Mouse (Mus musculus) neural tube, embryonic 12.5 days (tissue): ENCODE data around the gene Igfbp7. TPM values are rescaled to one million over a fixed set of nuclear protein-coding genes. Genes with fewer than 3 reads are reported as not detected.

Experiments used
- ATAC-seq: fragments of 200-750 bp; cut with Nextera tagmentation; 2 replicates; pipeline ENCODE4 v1.8.0; 2017; ENCODE audit warnings: low read depth, mild to moderate bottlenecking, moderate TSS enrichment, moderate library complexity; ENCODE audit not compliant: low FRiP score
- H3K27ac ChIP-seq: fragments of 300-500 bp; sonication (generic); 2 replicates; pipeline ENCODE4 v1.5.1; 2016
- H3K27me3 ChIP-seq: fragments of 300-500 bp; sonication (generic); replicated peaks from 2 replicates; pipeline ENCODE4 v1.6.1; 2016; ENCODE audit warnings: mild to moderate bottlenecking
- H3K36me3 ChIP-seq: fragments of 300-500 bp; sonication (generic); 2 replicates; pipeline ENCODE4 v1.6.1; 2016; ENCODE audit warnings: mild to moderate bottlenecking
- H3K4me1 ChIP-seq: fragments of 300-500 bp; sonication (generic); 2 replicates; pipeline ENCODE4 v1.6.1; 2016
- H3K4me2 ChIP-seq: fragments of 300-500 bp; sonication (generic); replicated peaks from 2 replicates; pipeline ENCODE4 v1.6.1; 2016; ENCODE audit warnings: mild to moderate bottlenecking
- H3K4me3 ChIP-seq: fragments of 300-500 bp; sonication (generic); 2 replicates; pipeline ENCODE4 v1.5.1; 2016
- H3K9ac ChIP-seq: fragments of 300-500 bp; sonication (generic); 2 replicates; pipeline ENCODE4 v1.6.1; 2016; ENCODE audit warnings: mild to moderate bottlenecking
- H3K9me3 ChIP-seq: fragments of 300-500 bp; sonication (generic); 2 replicates; pipeline ENCODE4 v1.6.1; 2016; ENCODE audit warnings: mild to moderate bottlenecking
- WGBS: fragments of 180-500 bp; shearing (Covaris S2); methylation state at CpG from one replicate; pipeline ENCODE4 v1.1.7; 2016; 5-methylcytosine and 5-hydroxymethylcytosine counted together
- polyA plus RNA-seq: library from polyadenylated mRNA; unstranded; fragments of >200 nt; fragmentation: Nextera tagmentation; extraction: Ambion mirVana; gene quantifications from 2 replicates; pipeline ENCODE4 v1.2.1, GENCODE M21; 2016

Gene Igfbp7
- polyA plus RNA-seq, 1 experiment from 2014 or later: 41.7 TPM

- Histone ChIP-seq H3K27ac (no peak overlapping the region), H3K27me3 (no peaks in the 10 kb centered on the region), H3K4me3 (no peak overlapping the region), H3K4me2 (no peak overlapping the region), H3K9ac (no peak overlapping the region), H3K4me1 (no peaks in the 10 kb centered on the region), H3K36me3 (no peaks in the 10 kb centered on the region), H3K9me3 (no peaks in the 10 kb centered on the region)
- ATAC-seq: no peak
- 83% methylated on average over 5 of the region's 5 CpGs for WGBS
These were observed 37.4 kb downstream of the Igfbp7 start for GRCm38 (mm10) chr5:77370378-77370892.

- Histone ChIP-seq H3K36me3 (no peaks in the 10 kb centered on the region), H3K27me3 (no peaks in the 10 kb centered on the region), H3K4me3 (no peak overlapping the region), H3K4me2 (no peak overlapping the region), H3K27ac (no peak overlapping the region), H3K9me3 (no peaks in the 10 kb centered on the region), H3K4me1 (no peaks in the 10 kb centered on the region), H3K9ac (no peak overlapping the region)
- ATAC-seq: no peak
- WGBS: 83% methylated on average over 5 of the region's 5 CpGs
These were observed 38.4 kb downstream of the Igfbp7 start for GRCm38 (mm10) chr5:77369394-77369793.

GRCm38 (mm10) chr5:77368194-77368593 is 39.6 kb downstream of the Igfbp7 start:
- Histone ChIP-seq H3K36me3 (no peaks in the 10 kb centered on the region), H3K4me2 (no peak overlapping the region), H3K9me3 (no peaks in the 10 kb centered on the region), H3K4me3 (no peak overlapping the region), H3K4me1 (no peaks in the 10 kb centered on the region), H3K9ac (no peak overlapping the region), H3K27ac (no peak overlapping the region), H3K27me3 (no peaks in the 10 kb centered on the region)
- WGBS: 45% methylated on average over 7 of the region's 7 CpGs
- ATAC-seq: no peak

GRCm38 (mm10) chr5:77367682-77368081 is 40.2 kb downstream of the Igfbp7 start:
- H3K9ac ChIP-seq: no peak overlapping the region
- WGBS: 55% methylated on average over 12 of the region's 12 CpGs

GRCm38 (mm10) chr5:77367145-77367544 is 40.7 kb downstream of the Igfbp7 start:
- H3K27ac ChIP-seq: no peak overlapping the region
- no peaks in the 10 kb centered on the region for H3K27me3 ChIP-seq
- H3K4me2 ChIP-seq: no peak overlapping the region
- H3K4me3 ChIP-seq: no peak overlapping the region
- H3K4me1 ChIP-seq: no peaks in the 10 kb centered on the region
- no peaks in the 10 kb centered on the region for H3K9me3 ChIP-seq
- ATAC-seq: no peak
- no peaks in the 10 kb centered on the region for H3K36me3 ChIP-seq
- 88% methylated on average over 1 of the region's 1 CpGs for whole genome bisulfite sequencing
- no peak overlapping the region for H3K9ac ChIP-seq

More at GRCm38 (mm10) chr5:77367682-77368081, 40.2 kb downstream of the Igfbp7 start:
- no peaks in the 10 kb centered on the region for H3K9me3 ChIP-seq
- no peak overlapping the region for H3K27ac ChIP-seq
- no peaks in the 10 kb centered on the region for H3K4me1 ChIP-seq
- H3K36me3 ChIP-seq: no peaks in the 10 kb centered on the region
- no peaks in the 10 kb centered on the region for H3K27me3 ChIP-seq
- no peak overlapping the region for H3K4me2 ChIP-seq
- no peak for ATAC-seq
- no peak overlapping the region for H3K4me3 ChIP-seq

- no peaks in the 10 kb centered on the region for H3K9me3 ChIP-seq
- no peak overlapping the region for H3K4me2 ChIP-seq
- H3K4me3 ChIP-seq: no peak overlapping the region
- no peaks in the 10 kb centered on the region for H3K4me1 ChIP-seq
- WGBS: 84% methylated on average over 8 of the region's 8 CpGs
- no peak for ATAC-seq
- no peak overlapping the region for H3K9ac ChIP-seq
- no peak overlapping the region for H3K27ac ChIP-seq
- H3K27me3 ChIP-seq: no peaks in the 10 kb centered on the region
- H3K36me3 ChIP-seq: no peaks in the 10 kb centered on the region
These were observed 41.5 kb downstream of the Igfbp7 start for GRCm38 (mm10) chr5:77366313-77366712.

- Histone ChIP-seq H3K4me1 (no peaks in the 10 kb centered on the region), H3K4me3 (no peak overlapping the region), H3K27me3 (no peaks in the 10 kb centered on the region), H3K27ac (no peak overlapping the region), H3K9ac (no peak overlapping the region), H3K9me3 (no peaks in the 10 kb centered on the region), H3K4me2 (no peak overlapping the region), H3K36me3 (no peaks in the 10 kb centered on the region)
- WGBS: 97% methylated on average over 3 of the region's 3 CpGs
- no peak for ATAC-seq
These were observed 43.3 kb downstream of the Igfbp7 start for GRCm38 (mm10) chr5:77364443-77365038.

GRCm38 (mm10) chr5:77363650-77364049 is 44.2 kb downstream of the Igfbp7 start:
- H3K9me3 ChIP-seq: no peaks in the 10 kb centered on the region
- no peak for ATAC-seq

GRCm38 (mm10) chr5:77362120-77362519 is 45.7 kb downstream of the Igfbp7 start:
- no peak overlapping the region for H3K4me2 ChIP-seq
- no peaks in the 10 kb centered on the region for H3K9me3 ChIP-seq
- H3K36me3 ChIP-seq: no peaks in the 10 kb centered on the region
- H3K4me1 ChIP-seq: peaks cover 6% of the 10 kb centered on the region; the same call in 1 of the 2 replicates
- H3K27me3 ChIP-seq: no peaks in the 10 kb centered on the region
- ATAC-seq: no peak
- 63% methylated on average over 3 of the region's 3 CpGs for WGBS
- H3K27ac ChIP-seq: no peak overlapping the region
- H3K4me3 ChIP-seq: no peak overlapping the region
- no peak overlapping the region for H3K9ac ChIP-seq

More at GRCm38 (mm10) chr5:77363650-77364049, 44.2 kb downstream of the Igfbp7 start:
- Histone ChIP-seq H3K4me3 (no peak overlapping the region), H3K27me3 (no peaks in the 10 kb centered on the region), H3K27ac (no peak overlapping the region), H3K9ac (no peak overlapping the region), H3K4me1 (no peaks in the 10 kb centered on the region), H3K4me2 (no peak overlapping the region), H3K36me3 (no peaks in the 10 kb centered on the region)
- 87% methylated on average over 6 of the region's 6 CpGs for WGBS

- H3K9me3 ChIP-seq: no peaks in the 10 kb centered on the region
- ATAC-seq: no peak
- H3K4me2 ChIP-seq: no peak overlapping the region
- no peak overlapping the region for H3K4me3 ChIP-seq
- H3K9ac ChIP-seq: no peak overlapping the region
- H3K27ac ChIP-seq: no peak overlapping the region
- no peaks in the 10 kb centered on the region for H3K27me3 ChIP-seq
- H3K4me1 ChIP-seq: peaks cover 6% of the 10 kb centered on the region; the same call in 1 of the 2 replicates
- H3K36me3 ChIP-seq: no peaks in the 10 kb centered on the region
- WGBS: 82% methylated on average over 4 of the region's 4 CpGs
These were observed 46.8 kb downstream of the Igfbp7 start for GRCm38 (mm10) chr5:77361006-77361405.

GRCm38 (mm10) chr5:77359971-77360370 is 47.9 kb downstream of the Igfbp7 start:
- no peaks in the 10 kb centered on the region for H3K9me3 ChIP-seq
- H3K4me2 ChIP-seq: no peak overlapping the region
- whole genome bisulfite sequencing: 92% methylated on average over 4 of the region's 4 CpGs
- peaks cover 6% of the 10 kb centered on the region; the same call in 1 of the 2 replicates for H3K4me1 ChIP-seq
- H3K4me3 ChIP-seq: no peak overlapping the region
- no peak overlapping the region for H3K9ac ChIP-seq
- H3K36me3 ChIP-seq: no peaks in the 10 kb centered on the region
- no peaks in the 10 kb centered on the region for H3K27me3 ChIP-seq
- H3K27ac ChIP-seq: no peak overlapping the region
- no peak for ATAC-seq

- Histone ChIP-seq H3K27ac (no peak overlapping the region), H3K4me3 (peak overlapping the region; percentile 29), H3K9ac (no peak overlapping the region), H3K4me1 (peaks cover 10% of the 10 kb centered on the region; the same call in 1 of the 2 replicates), H3K36me3 (no peaks in the 10 kb centered on the region), H3K4me2 (peak overlapping the region; percentile 59), H3K9me3 (no peaks in the 10 kb centered on the region), H3K27me3 (no peaks in the 10 kb centered on the region)
- ATAC-seq: peak; percentile 52
- WGBS: 2% methylated on average over 10 of the region's 10 CpGs
These were observed 49.5 kb downstream of the Igfbp7 start for GRCm38 (mm10) chr5:77358347-77358746.
